Mouse (Mus musculus) right cerebral cortex, postnatal 14 days (tissue): ENCODE data around the gene Tgfb1i1.
A peak's percentile ranks its signal among the peaks of the same experiment; 100 is the strongest.

Experiments
- DNase-seq: peaks from one replicate; pipeline ENCODE4 v3.0.0; 2022

Gene Tgfb1i1

DNA sequence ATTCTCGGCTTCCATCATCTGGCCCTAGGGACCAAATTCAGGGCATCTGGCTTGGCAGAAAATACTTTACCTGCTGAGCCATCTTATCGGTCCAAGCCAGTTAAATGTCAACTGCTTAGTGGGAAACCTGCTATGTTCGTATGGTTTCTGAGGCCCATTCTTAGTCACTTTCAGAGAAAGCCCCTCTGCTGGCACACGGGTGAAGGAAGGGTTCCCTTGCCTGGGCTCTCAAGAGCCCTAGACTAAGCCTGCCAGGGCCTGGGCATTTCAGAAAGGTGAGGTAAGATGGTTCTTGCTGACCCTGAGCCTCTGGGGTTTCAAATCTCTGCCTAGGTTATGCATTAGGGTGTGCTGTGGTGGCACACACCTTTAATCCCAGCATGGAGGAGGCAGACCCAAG lies 1.1 kb upstream of the Tgfb1i1 start:
- no peak for DNase-seq

DNA sequence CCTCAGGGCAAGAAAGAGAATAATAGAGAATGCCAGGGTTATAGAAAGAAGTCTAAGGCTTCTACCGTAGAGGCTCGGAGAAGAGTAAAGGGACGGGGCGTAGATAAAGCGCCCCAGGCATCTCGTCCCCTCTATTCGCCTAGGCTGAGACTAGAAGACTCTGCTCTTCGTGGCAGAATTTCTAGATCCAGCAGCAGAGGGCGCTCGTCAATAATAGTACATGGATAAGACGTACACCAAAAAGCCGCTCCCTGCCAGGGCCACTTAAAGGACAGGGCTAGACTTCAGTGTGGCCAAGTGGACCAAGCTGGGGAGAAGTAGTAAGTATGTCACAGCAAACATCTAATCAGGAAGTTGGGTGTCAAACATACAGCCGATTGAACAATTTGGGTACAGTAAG lies 831 bp downstream of the Tgfb1i1 start:
- peak; percentile 91 for DNase-seq

DNA sequence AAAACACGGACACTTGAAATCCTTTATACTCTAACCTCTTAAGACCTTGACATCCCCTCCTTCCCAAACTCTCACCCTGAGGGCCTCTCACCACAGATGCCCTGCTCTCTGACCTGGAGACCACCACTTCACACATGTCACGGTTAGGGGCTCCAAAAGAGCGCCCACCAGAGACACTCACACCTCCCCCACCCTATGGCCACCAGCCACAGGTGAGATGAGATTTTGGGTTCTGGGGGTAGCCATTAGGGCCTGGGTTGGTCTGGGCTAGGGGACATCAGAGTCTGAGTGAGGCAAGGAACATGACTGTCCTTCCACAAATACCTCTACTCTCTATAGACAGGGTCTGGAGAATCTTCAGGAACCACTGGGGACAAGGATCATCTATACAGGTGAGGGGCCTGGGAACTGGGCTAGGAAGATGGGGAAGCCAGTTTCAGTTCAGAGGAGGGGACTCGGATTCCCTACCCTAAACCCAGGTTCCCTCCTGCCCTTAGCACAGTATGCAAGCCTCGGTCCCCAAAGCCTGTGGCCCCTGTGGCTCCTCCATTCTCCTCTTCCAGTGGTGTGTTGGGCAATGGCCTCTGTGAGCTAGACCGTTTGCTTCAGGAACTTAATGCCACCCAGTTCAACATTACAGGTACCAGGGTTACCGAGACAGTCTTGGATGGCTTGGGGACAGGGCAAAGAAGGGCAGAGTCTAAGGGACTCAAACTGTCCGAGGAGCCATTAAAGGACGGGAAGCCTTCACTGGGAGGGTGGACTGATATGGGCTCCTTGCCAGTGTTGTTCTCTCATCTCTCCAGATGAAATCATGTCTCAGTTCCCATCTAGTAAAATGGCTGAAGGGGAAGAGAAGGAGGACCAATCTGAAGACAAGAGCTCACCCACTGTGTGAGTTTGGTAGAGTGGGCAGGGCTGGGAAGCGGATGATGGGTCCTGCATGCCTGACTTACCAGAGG lies 1.8 kb downstream of the Tgfb1i1 start:
- no peak for DNase-seq

DNA sequence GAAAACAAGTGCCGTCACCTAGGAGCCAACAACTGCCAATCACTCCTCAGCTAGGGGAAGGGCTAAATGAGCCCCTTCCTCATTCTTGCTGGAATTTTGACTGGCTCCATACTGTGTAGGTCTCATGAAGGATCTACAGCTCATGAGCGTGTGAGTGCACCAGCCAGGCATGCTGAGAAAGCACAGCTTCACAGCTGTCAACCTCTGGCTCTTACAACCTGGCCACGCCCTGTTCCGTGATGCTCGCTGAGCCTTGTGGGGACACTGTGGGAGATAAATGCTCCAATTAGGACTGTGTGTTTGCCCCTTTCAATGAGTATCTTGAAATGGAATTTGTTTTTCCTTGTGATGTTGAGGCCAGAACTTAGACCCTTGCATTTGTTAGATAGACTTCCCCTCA lies 3.4 kb downstream of the Tgfb1i1 start:
- no peak for DNase-seq

DNA sequence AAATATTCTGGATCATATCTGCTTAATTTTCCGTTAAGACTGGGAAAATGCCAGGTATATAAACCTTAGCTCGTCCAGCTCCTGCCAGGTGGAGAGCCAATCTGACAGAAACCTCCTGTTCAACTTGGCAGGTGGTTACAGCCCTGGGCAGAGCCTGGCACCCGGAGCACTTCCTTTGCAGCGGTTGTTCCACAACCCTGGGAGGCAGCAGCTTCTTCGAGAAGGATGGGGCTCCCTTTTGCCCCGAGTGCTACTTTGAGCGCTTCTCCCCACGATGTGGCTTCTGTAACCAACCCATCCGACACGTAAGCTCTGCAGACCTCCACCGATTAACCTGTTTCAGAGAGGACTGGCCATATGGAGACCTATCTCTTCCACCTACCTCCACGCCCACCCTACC lies 5.3 kb downstream of the Tgfb1i1 start:
- DNase-seq = no peak

DNA sequence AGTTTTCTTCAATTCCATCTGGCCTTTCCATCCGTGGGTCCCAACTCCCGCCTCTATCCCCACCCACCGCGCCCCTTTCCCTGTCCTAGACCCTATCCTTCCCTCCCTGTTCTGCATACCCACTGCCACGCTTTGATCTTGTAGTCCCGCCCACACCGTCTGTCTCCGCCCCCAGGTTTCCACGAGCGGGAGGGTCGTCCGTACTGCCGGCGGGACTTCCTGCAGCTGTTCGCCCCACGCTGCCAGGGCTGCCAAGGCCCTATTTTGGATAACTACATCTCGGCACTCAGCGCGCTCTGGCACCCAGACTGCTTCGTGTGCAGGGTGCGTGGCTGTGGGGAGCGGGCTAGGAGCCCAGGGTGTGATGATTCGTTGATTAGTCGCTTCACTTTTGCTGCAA lies 6.0 kb downstream of the Tgfb1i1 start:
- peak; percentile 75 for DNase-seq

DNA sequence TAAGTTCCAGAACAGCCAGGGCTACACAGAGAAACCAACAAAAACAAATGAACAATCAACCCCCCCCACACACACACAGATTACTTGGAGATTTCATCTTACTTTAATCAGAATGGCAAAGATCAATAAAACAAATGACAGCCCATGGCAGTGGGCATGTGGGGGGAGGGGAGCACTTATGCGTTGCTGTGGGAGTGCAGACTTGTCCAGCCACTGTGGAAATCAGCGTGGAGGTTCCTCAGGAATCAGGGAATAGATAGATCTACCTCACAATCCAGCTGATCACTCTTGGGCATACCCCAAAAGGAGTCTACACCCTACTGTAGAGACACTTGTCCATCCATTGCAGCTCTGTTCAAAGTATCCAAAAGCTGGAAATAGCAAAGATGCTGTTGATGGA lies 8.4 kb downstream of the Tgfb1i1 start:
- DNase-seq = no peak

DNA sequence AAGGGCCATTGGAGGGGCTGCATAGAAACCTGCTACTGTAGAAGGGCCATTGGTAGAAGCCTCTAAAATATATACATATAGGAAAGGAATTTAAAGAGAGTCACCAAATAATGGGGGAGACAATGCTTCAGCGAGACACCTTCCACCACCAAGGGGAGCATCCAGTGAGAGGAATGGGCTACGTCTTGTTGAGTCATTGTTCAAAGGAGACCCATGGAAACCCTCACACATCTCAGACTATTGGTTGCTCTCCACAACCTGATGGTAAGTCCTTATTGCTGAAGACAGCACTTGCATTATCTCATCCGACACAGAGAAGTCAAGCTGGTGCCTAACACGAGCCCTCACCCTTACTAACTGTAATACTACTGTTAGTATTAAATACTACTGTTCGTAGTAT lies 9.1 kb downstream of the Tgfb1i1 start:
- no peak for DNase-seq

DNA sequence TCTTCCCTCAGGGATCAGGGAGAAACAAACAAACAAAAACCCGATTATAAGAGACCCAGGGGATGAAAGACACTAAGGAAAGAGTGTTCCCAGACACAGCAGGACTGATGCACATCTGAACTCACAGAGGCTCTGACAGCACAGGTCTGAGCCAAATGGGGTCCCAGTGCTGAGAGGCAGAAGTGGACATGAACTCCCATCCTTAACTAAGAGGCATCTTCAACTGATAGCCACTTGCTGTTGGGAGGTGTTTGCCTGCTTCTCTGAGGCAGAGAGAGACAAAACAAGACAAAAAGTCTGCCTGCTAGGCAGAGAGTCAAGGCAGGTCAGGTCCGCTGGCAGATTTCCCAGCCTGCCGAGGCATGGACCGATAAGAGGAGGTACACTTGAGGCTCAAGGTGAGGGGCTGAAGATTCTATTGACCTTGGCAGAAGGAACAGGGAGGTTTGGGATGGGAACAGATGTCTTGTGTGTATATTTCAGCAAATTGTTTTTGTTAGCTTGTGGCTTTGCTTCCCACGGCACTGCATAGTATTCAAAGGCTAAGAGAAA lies 10.2 kb downstream of the Tgfb1i1 start:
- DNase-seq = no peak

DNA sequence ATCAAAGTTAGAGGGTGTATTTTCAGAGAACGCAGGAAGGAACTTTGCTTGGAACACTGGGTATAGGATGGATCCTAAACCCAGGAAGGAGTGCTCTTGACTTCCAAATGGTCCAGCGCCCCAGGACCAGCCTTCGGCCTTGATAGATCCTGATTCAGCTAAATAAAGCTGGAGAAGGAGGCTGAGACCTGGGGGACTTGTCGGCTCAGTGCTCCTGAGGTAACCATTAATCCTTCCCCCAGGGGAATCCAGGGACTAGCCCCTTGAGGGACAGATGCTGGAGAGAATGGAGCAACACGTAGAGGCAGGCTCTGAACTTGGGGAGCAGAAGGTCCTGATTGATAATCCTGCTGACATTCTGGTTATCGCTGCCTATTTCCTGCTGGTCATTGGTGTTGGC lies 18.8 kb downstream of the Tgfb1i1 start, which contains the start of gene Slc5a2:
Gene Slc5a2, plus strand, starts transcription at position 247 of the 400 bp plus-strand sequence.
- DNase-seq = no peak

DNA sequence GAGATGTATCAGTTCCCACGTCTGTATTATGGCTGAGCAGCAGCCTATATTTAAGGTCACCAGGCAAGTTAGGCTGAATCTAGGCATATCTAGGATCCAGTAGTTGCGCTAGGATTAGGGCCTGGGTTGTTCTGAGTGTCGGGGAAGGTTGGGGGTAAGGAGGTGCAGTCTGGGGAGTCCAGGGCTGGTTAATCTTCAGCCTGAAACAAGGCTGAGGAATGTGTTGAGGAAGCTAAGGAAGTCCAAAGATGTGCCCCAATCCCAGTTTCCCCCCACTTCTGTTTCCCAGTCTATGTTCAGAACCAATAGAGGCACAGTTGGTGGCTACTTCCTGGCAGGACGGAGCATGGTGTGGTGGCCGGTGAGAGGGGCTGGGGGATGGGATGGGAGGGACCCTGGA lies 19.4 kb downstream of the Tgfb1i1 start:
- no peak for DNase-seq

DNA sequence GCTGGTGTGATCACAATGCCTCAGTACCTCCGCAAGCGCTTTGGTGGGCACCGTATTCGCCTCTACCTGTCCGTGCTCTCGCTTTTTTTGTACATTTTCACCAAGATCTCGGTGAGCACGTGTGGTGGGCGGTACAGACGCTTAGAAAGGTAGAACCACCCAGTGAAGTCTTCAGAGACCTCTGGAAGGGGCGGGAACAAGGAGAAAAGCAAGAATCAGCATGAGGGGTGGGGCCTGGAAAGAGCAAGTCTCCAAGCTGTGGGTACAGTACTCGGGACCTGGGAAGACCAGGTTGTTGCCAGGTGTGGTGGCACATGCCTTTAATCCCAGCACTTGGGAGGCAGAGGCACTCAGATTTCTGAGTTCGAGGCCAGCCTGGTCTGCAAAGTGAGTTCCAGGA lies 20.8 kb downstream of the Tgfb1i1 start:
- no peak for DNase-seq

DNA sequence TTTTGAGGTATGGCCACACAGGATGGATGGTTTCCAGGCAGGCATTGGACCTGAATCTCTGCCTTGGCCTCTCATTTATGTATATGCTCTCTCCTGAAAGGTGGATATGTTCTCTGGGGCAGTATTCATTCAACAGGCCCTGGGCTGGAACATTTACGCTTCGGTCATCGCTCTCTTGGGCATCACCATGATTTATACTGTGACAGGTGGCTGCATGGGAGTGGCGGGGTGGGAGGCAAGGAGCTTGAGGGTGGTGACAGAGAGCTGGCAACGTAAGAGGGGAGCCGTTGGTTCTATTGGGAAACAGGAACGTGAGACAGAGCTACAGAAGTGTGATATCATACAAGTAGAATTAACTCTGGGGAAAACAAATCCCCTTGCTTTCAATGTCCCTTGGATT lies 21.2 kb downstream of the Tgfb1i1 start:
- DNase-seq = no peak

DNA sequence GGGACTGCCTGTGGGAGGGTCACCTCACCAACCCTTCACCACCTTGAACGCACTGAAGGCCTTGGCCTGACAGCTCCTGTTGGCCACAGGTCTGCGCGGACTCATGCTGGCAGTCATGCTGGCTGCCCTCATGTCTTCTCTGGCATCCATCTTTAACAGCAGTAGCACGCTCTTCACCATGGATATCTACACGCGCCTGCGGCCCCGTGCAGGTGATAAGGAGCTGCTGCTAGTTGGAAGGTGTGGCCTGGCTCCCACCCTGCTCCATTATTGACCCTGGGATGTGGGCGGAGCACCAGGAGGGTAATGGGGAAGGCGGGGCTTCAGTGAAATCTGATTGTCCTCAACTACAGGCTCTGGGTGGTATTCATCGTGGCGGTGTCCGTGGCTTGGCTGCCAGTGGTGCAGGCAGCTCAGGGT lies 23.8 kb downstream of the Tgfb1i1 start:
- DNase-seq = no peak

DNA sequence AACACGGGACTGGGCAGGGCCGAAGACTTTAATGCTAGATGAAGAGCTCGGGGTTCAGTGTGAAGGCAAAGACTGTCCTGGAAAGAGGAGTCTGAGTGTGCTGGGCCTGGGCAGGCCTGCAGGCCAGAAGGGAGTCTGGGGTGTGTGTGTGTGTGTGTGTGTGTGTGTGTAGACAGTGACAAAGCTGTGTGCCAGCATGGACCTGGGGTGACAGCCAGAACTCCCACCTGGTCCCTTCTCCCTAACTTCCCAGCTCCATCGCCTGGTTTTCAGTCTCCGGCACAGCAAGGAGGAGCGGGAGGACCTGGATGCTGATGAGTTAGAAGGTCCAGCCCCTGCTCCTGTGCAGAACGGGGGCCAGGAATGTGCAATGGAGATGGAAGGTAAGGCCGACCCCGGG lies 24.9 kb downstream of the Tgfb1i1 start:
- DNase-seq = no peak

DNA sequence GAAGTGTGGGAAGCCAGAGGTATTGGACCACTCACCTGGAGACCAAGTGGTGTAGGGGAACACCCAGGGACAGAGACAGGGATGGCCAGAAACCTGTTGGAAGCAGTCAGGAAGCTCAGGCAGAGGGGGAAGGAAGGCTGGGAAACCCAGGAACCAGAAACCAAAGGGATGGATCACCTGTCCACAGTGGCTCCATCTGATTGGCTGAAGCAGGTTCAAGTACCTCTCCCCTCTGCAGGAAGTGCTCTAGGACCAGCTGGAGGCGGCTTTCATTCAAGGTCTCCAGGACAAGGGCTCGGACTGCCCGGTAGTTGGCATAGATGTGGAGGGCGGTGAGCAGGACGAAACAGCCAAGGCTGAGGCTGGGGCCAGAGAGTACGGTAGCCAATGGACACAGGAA lies 29.4 kb downstream of the Tgfb1i1 start:
- no peak for DNase-seq

DNA sequence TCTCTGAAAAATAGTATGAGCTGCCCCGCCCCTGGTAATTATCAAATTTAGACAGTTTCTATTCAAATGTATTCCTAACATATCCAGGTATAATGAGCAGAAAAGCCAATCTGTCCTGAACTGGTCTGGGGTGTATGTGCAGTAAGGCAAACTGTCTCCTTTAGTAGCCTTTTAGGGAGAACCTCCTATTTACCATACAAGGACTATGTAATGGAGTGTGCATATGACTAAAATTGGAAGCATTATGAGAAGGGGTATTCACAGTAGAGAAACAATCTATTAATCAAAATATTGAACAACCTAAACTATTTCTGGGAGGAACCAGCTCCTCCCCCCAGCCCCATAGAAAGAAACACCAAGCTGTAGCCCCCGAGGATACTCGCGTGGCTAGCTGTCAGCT lies 33.1 kb downstream of the Tgfb1i1 start:
- no peak for DNase-seq

DNA sequence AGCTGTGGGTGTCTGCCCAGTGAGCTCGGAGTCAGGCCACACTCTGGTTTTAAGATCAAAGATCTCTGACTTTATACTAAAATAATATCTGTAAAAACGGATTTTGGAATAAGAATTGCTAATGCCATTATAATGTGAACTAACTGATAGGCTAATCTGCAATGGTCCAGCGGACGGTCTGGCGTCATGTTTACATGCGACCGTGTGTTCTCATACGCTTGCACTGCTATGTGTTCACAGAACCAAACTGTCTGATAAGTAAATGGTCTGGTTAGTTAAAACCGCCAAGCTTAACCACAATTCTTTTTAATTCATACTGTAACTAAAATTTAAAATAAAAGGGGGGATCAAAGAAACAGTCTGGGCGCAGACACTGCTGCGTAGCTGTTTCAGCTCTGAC lies 35.2 kb downstream of the Tgfb1i1 start:
- no peak for DNase-seq

DNA sequence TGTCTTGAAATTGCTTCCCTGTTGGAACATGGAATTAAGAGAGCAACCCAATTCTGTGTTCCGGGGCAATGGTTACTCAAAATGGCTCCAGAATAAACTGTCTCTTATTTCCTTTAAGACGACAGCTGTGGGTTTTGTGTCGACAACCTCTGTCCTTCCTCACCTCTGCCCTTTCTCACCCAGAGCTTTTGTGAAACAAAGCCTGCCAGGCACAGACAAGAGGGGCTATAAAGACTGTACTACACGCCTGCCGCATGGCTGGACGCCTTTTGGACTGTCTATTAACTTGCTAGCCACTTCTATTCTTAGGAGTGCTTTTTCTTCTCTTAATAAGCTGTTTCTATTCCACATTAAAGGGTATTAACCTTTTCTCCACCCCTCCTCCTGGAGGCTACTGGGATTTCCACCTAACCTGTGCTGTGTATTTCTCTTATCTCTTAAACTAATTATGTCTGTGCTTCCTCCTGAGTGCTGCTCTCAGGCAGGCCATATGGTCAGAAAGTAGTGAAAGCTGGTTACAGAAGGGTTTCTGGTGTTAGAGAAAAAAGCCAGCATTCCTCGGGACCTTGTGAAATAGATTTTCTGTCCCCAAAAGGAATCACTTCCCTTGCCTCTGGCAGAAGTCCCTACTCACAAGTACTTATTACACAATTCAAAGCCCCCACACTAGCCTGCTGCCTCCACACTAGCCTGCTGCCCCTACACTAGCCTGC lies 36.1 kb downstream of the Tgfb1i1 start:
- DNase-seq = no peak

DNA sequence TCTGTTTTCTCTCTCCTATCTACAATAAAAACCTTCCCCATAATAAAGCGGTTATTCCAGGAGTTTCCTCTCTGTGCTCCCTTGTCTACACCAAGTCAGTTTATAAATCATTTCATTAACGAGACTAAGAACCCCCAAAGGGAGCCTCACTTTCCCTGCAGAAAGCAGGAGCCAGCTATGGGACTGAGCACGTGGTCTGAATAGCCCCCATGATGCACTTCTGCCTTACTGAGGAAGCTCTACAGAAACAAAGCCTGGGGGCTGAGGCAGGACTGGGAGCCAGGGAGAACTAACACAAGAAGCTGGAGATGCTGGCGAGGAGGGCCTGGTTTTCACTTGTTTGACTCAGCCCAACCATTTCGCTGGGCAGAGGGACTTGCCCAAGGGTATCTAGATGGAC lies 37.4 kb downstream of the Tgfb1i1 start:
- DNase-seq = no peak

DNA sequence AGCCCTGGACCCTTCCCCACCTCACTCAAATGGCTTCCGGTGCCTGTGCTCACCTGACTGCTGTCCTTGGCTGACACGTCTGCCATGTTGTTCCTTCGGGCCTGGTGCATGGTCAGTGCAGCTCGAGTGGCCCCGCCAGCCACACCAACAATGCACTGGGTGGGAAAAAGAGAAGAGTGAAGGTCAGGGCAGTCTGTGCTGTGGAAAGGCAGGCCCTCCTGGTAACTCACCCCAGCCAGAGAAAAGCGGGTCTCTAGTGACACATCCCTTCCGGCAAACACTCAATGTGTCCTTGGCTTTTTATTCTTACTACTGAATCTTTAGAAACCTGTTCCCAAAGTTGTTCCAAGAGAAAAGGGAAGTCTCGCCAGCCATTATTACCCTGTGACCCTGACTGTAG lies 38.4 kb downstream of the Tgfb1i1 start:
- no peak for DNase-seq

DNA sequence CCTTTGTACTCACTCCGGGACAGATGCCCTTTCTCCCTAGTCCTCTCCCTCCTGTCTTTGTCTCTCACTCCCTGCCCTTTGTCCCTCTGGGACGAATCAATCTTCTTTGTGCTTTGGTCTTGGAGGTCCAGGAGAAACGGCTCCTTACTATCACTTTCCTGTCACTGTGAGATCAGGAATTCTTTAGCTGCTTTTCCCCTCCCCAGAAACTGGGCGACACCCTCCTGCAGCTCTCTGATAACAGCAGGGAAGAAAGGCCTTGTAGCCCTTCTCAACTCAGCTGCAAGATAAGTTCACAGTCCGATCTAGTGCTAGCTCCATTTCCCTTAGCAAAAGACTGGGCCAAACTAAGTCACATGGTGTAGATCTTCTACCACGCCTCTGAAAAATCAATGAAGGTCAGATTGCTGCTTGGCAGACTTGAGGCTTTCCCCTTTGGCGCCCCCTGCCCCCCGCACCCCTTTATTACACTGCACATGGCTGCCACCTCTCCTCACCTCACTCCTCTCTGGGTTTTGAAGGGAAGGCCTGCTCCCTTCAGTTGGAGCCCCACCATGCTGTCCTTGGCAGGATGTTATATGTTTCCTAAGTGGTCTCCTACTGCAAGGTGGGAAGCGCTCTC lies 42.4 kb downstream of the Tgfb1i1 start:
- DNase-seq = no peak

DNA sequence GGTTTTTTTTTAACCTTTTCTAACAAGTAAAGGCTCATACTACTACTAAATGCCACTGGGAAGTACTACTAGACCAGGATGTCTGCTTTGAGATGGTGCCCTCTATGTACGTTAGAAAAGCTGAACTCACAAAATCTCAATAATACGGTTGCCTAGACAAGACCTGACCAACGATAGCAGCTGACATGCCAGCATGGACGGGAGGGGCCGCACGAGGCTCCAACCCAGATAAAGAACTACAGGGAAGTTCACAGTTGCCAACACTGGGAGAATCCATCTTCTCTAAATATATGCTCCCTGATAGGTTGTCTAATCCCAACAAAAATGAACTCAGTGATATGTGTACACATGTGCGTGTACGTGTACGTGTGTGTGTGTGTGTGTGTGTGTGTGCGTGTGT lies 48.2 kb downstream of the Tgfb1i1 start:
- DNase-seq = no peak

DNA sequence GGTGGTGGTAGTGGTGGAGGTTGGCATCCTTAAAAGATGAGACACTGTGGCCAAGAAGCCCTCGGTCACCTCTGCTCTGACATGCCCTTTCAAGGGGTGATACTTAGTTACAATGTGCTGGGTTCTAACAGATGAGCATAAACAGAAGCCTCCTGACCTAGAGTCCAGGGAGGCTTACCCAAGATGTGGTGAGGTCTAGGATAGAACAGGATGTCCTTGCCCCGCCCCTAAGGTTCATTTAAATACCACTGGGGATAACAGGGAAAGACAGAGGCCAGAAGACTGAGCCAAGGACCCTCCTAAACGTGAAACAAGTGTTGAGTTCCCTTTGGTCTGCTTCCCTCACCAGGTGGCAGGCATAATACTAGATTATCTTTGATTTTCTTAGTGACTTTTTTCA lies 49.9 kb downstream of the Tgfb1i1 start:
- no peak for DNase-seq
